Mouse (Mus musculus) CH12.LX (cell line): ENCODE data around the gene Abcb9. TPM values are rescaled to one million over a fixed set of nuclear protein-coding genes. Genes with fewer than 3 reads are reported as not detected.

Experiments
- DNase-seq: peaks from one replicate; pipeline ENCODE4 v3.0.0-alpha.2; 2013; ENCODE audit errors: extremely low read depth
- H3K27ac ChIP-seq: 2 replicates; pipeline ENCODE4 v1.5.1; 2012; ENCODE audit warnings: low read depth, mild to moderate bottlenecking, control low read depth, moderate library complexity; ENCODE audit not compliant: insufficient read depth
- H3K27me3 ChIP-seq: replicated peaks from 2 replicates; pipeline ENCODE3; 2012; ENCODE audit warnings: inconsistent platforms
- H3K36me3 ChIP-seq, 2 experiments: replicated peaks in 1 of 2; 2 replicates each; pipeline versions ENCODE3 to v1.6.1; 2012; ENCODE audit warnings: inconsistent platforms in 1 of 2, low read length in 1 of 2, mild to moderate bottlenecking in 1 of 2, mixed read lengths in 1 of 2, moderate library complexity in 1 of 2; ENCODE audit not compliant: control insufficient read depth in 1 of 2, insufficient read depth in 1 of 2
- H3K4me1 ChIP-seq, 2 experiments: 2 replicates each; pipeline ENCODE4 v1.6.1; 2012; ENCODE audit warnings: inconsistent platforms in 1 of 2, moderate library complexity in 1 of 2; ENCODE audit not compliant: insufficient read depth in 2 of 2, control insufficient read depth in 1 of 2
- H3K4me2 ChIP-seq: 2 replicates; pipeline ENCODE4 v1.6.1; 2012; ENCODE audit warnings: low read depth, mild to moderate bottlenecking, control low read depth; ENCODE audit not compliant: poor library complexity, insufficient read depth, severe bottlenecking
- H3K4me3 ChIP-seq, 3 experiments: fragments of 150-350 bp in 1 of 3; sonication (generic) in 1 of 3; replicated peaks in 1 of 3; 2 replicates each; pipeline versions ENCODE3 to v1.5.1; 2011 to 2012; ENCODE audit warnings: low read depth in 2 of 3, low read length in 2 of 3, mild to moderate bottlenecking in 2 of 3, moderate library complexity in 2 of 3, control low read depth in 1 of 3, improper control_type of control experiment in 1 of 3, inconsistent platforms in 1 of 3, mixed read lengths in 1 of 3; ENCODE audit not compliant: poor library complexity in 1 of 3
- H3K79me2 ChIP-seq: replicated peaks from 2 replicates; pipeline ENCODE4 v1.6.1; 2012; ENCODE audit warnings: mild to moderate bottlenecking, moderate library complexity; ENCODE audit not compliant: control insufficient read depth, poor library complexity, insufficient read depth, severe bottlenecking; ENCODE audit errors: extremely low read depth
- H3K9ac ChIP-seq: 2 replicates; pipeline ENCODE4 v1.6.1; 2012; ENCODE audit warnings: low read depth, mild to moderate bottlenecking, control low read depth, moderate library complexity; ENCODE audit not compliant: insufficient read depth
- H3K9me3 ChIP-seq: replicated peaks from 2 replicates; pipeline ENCODE3; 2012; ENCODE audit warnings: low read length, inconsistent platforms, mixed read lengths
- BHLHE40 ChIP-seq: IDR thresholded peaks from 2 replicates; pipeline ENCODE4 v1.6.1; 2011; ENCODE audit warnings: mild to moderate bottlenecking, low read depth, low read length, improper control_type of control experiment
- CTCF ChIP-seq, 2 experiments: IDR thresholded peaks in 1 of 2; conservative IDR thresholded peaks in 1 of 2; 2 replicates each; pipeline ENCODE4 v1.5.1; 2011 to 2012; ENCODE audit warnings: low read depth in 2 of 2, low read length in 2 of 2, improper control_type of control experiment in 1 of 2, inconsistent platforms in 1 of 2, mild to moderate bottlenecking in 1 of 2, moderate library complexity in 1 of 2
- ETS1 ChIP-seq: conservative IDR thresholded peaks from 2 replicates; pipeline ENCODE4 v1.6.1; 2012; ENCODE audit warnings: low read depth, mild to moderate bottlenecking, inconsistent platforms, low read length, improper control_type of control experiment, moderate library complexity
- GABPA ChIP-seq: IDR thresholded peaks from 2 replicates; pipeline ENCODE4 v1.6.1; 2012; ENCODE audit warnings: low read depth, low read length, improper control_type of control experiment, inconsistent platforms; ENCODE audit not compliant: insufficient replicate concordance
- HCFC1 ChIP-seq: IDR thresholded peaks from 2 replicates; pipeline ENCODE4 v1.6.1; 2012; ENCODE audit warnings: low read depth, mild to moderate bottlenecking, inconsistent platforms, low read length, improper control_type of control experiment
- IRF4 ChIP-seq: IDR thresholded peaks from 2 replicates; pipeline ENCODE4 v1.6.1; 2014; ENCODE audit warnings: low read depth, mild to moderate bottlenecking, inconsistent platforms, low read length, improper control_type of control experiment
- JUN ChIP-seq: IDR thresholded peaks from 2 replicates; pipeline ENCODE4 v1.6.1; 2011; ENCODE audit warnings: low read depth, mild to moderate bottlenecking, low read length, improper control_type of control experiment, moderate library complexity; ENCODE audit not compliant: insufficient read depth
- JUND ChIP-seq: conservative IDR thresholded peaks from 2 replicates; pipeline ENCODE4 v1.6.1; 2011; ENCODE audit warnings: low read depth, low read length, improper control_type of control experiment
- MAX ChIP-seq: IDR thresholded peaks from 2 replicates; pipeline ENCODE4 v1.6.1; 2011; ENCODE audit warnings: low read length, improper control_type of control experiment
- MYC ChIP-seq: IDR thresholded peaks from 2 replicates; pipeline ENCODE4 v1.6.1; 2011; ENCODE audit warnings: low read depth, mild to moderate bottlenecking, improper control_type of control experiment, low read length
- POLR2AphosphoS2 ChIP-seq: IDR thresholded peaks from 2 replicates; pipeline ENCODE4 v1.6.1; 2011; ENCODE audit warnings: low read depth, low read length, improper control_type of control experiment
- RCOR1 ChIP-seq: conservative IDR thresholded peaks from 2 replicates; pipeline ENCODE4 v1.6.1; 2012; ENCODE audit warnings: low read depth, mild to moderate bottlenecking, inconsistent platforms, low read length, improper control_type of control experiment
- SIN3A ChIP-seq: IDR thresholded peaks from 2 replicates; pipeline ENCODE4 v1.6.1; 2012; ENCODE audit warnings: low read length, improper control_type of control experiment, inconsistent platforms
- SMC3 ChIP-seq: IDR thresholded peaks from 2 replicates; pipeline ENCODE4 v1.6.1; 2011; ENCODE audit warnings: low read depth, low read length, improper control_type of control experiment
- TBP ChIP-seq: conservative IDR thresholded peaks from 2 replicates; pipeline ENCODE4 v1.6.1; 2011; ENCODE audit warnings: low read depth, low read length, improper control_type of control experiment
- USF1 ChIP-seq: IDR thresholded peaks from 2 replicates; pipeline ENCODE4 v1.6.1; 2014; ENCODE audit warnings: low read depth, mild to moderate bottlenecking, inconsistent platforms, low read length, improper control_type of control experiment
- ZMIZ1 ChIP-seq: IDR thresholded peaks from 2 replicates; pipeline ENCODE4 v1.6.1; 2012; ENCODE audit warnings: low read depth, mild to moderate bottlenecking, inconsistent platforms, low read length, improper control_type of control experiment
- dilution Hi-C: fragments of 300-500 bp; cut with MboI; formaldehyde crosslinking; loops from 2 replicates; pipeline ENCODE4 v1.14.3; 2020; ENCODE audit warnings: low sequenced_read_pairs; ENCODE audit not compliant: extremely low pct_unique_long_range_greater_than_20kb, extremely low pct_ligation_motif_present
- in situ Hi-C: fragments of 300-500 bp; cut with MboI; formaldehyde crosslinking; loops from 3 replicates; pipeline ENCODE4 v1.14.3; 2019; ENCODE audit warnings: low sequenced_read_pairs, low pct_ligation_motif_present, low pct_unique_long_range_greater_than_20kb, mixed read lengths
- polyA plus RNA-seq: library from polyadenylated mRNA; unstranded; fragments of >175 nt; gene quantifications from 2 replicates; pipeline ENCODE4 v1.2.1, GENCODE M21; 2012; ENCODE audit warnings: low read depth; ENCODE audit not compliant: insufficient read length
- total RNA-seq, 2 experiments: library from RNA; depleted of rRNA; stranded (reverse); fragments of 300-350 nt in 1 of 2; fragments of >200 nt in 1 of 2; gene quantifications; 2 replicates each; pipeline ENCODE4 v1.2.3; 2012 to 2014

Abcb9 gene
- total and polyA plus RNA-seq, 3 experiments: 0.44 to 1.4 (median 0.98) TPM

- dilution Hi-C loops (no loop called here), in situ Hi-C loops (no loop called here)
- no peak for DNase-seq
- H3K4me3 ChIP-seq: no peak overlapping the region
- no peaks in the 10 kb centered on the region for H3K79me2 ChIP-seq
- H3K9ac ChIP-seq: no peak overlapping the region
- TF ChIP-seq CTCF (conservative IDR thresholded peaks at IDR 0.05 in 1 of 2, IDR thresholded peaks at IDR 0.05 in 1 of 2; ENCODE audit: low read depth in 2 of 2, low read length in 2 of 2) (no peak), MYC (no peak), JUN (no peak), IRF4 (no peak), ZMIZ1 (no peak), GABPA (no peak), TBP (no peak), RCOR1 (no peak), MAX (no peak), POLR2AphosphoS2 (no peak)
- TF ChIP-seq, all 38 proteins: peak for 0
- Histone ChIP-seq H3K4me2 (no peak overlapping the region), H3K36me3 (peaks cover 0 to 4% of the 10 kb centered on the region in 2 experiments), H3K27me3 (no peaks in the 10 kb centered on the region), H3K4me1 (peaks cover 12 to 36% of the 10 kb centered on the region in 2 experiments), H3K9me3 (no peaks in the 10 kb centered on the region), H3K27ac (no peak overlapping the region)
Measured at GRCm38 (mm10) chr5:124076559-124076958, 19.0 kb downstream of the Abcb9 start.

DNA sequence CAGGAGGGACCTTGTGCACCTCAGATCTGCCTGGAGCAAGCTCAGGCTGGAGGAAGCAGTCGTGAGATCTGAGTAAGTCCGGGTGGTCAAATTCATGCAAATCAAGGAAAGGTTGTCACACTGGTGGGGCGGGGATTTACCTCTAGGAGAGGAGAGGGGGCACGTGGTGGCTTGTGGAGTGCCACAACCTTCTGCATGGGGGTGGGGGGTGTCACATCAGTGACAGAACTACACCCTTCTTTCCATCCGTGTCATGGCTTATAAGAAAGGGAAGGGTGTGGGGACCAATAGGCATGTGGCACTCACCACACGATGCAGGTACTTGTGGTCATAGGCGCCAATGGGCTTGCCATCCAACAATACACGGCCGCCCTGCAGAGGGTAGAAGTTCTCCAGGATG, 19.9 kb downstream of the Abcb9 start:
- Histone ChIP-seq H3K27ac (no peak overlapping the region), H3K9ac (no peak overlapping the region), H3K4me2 (no peak overlapping the region), H3K4me1 (peaks cover 12 to 32% of the 10 kb centered on the region in 2 experiments), H3K4me3 (no peak overlapping the region), H3K79me2 (no peaks in the 10 kb centered on the region), H3K9me3 (no peaks in the 10 kb centered on the region), H3K27me3 (no peaks in the 10 kb centered on the region), H3K36me3 (peaks cover 0 to 3% of the 10 kb centered on the region in 2 experiments)
- dilution Hi-C loops (no loop called here), in situ Hi-C loops (no loop called here)
- DNase-seq: peak; percentile 65
- TF ChIP-seq ETS1 (0 out of 2 replicates have a peak, but pooled peaks have one; percentile 15), HCFC1 (no peak), JUND (no peak), SIN3A (no peak), MAX (no peak), BHLHE40 (peak; percentile 52), SMC3 (no peak), USF1 (peak; percentile 22; the same call in 1 of the 2 replicates)
